Mouse (Mus musculus) forebrain, embryonic 12.5 days (tissue): ENCODE data around the gene Mrps23. TPM values are rescaled to one million over a fixed set of nuclear protein-coding genes. Genes with fewer than 3 reads are reported as not detected.

Experiments used
- ATAC-seq: fragments of 200-750 bp; cut with Nextera tagmentation; 2 replicates; pipeline ENCODE4 v1.8.0; 2017; ENCODE audit warnings: moderate TSS enrichment; ENCODE audit not compliant: low FRiP score
- H3K27ac ChIP-seq: fragments of 300-500 bp; sonication (generic); 2 replicates; pipeline ENCODE4 v1.5.1; 2016; ENCODE audit warnings: mild to moderate bottlenecking
- H3K27me3 ChIP-seq: fragments of 300-500 bp; sonication (generic); 2 replicates; pipeline ENCODE4 v1.6.1; 2016; ENCODE audit warnings: mild to moderate bottlenecking
- H3K36me3 ChIP-seq: fragments of 300-500 bp; sonication (generic); replicated peaks from 2 replicates; pipeline ENCODE4 v1.6.1; 2016; ENCODE audit warnings: mild to moderate bottlenecking
- H3K4me1 ChIP-seq: fragments of 300-500 bp; sonication (generic); 2 replicates; pipeline ENCODE4 v1.6.1; 2016
- H3K4me2 ChIP-seq: fragments of 300-500 bp; sonication (generic); 2 replicates; pipeline ENCODE4 v1.6.1; 2016; ENCODE audit warnings: mild to moderate bottlenecking, moderate library complexity
- H3K4me3 ChIP-seq: fragments of 300-500 bp; sonication (generic); replicated peaks from 2 replicates; pipeline ENCODE4 v1.5.1; 2016; ENCODE audit warnings: mild to moderate bottlenecking
- H3K9ac ChIP-seq: fragments of 300-500 bp; sonication (generic); 2 replicates; pipeline ENCODE4 v1.6.1; 2016; ENCODE audit warnings: mild to moderate bottlenecking
- H3K9me3 ChIP-seq: fragments of 300-500 bp; sonication (generic); 2 replicates; pipeline ENCODE4 v1.6.1; 2016
- WGBS: fragments of 180-500 bp; shearing (Covaris S2); methylation state at CpG from one replicate; pipeline ENCODE4 v1.1.7; 2016; 5-methylcytosine and 5-hydroxymethylcytosine counted together
- polyA plus RNA-seq: library from polyadenylated mRNA; unstranded; fragments of >200 nt; fragmentation: Nextera tagmentation; extraction: Ambion mirVana; gene quantifications from 2 replicates; pipeline ENCODE4 v1.2.1, GENCODE M21; 2016

The Mrps23 gene
- polyA plus RNA-seq, 1 experiment from 2014 or later: 67.5 TPM

- Histone ChIP-seq H3K9ac (no peak overlapping the region), H3K9me3 (no peaks in the 10 kb centered on the region), H3K4me3 (no peak overlapping the region), H3K4me1 (peaks cover 60% of the 10 kb centered on the region), H3K36me3 (0 out of 2 replicates have a peak, but pooled peaks cover 2% of the 10 kb centered on the region), H3K27ac (0 out of 2 replicates have a peak overlapping the region, but pooled peaks have one; percentile 46), H3K4me2 (no peak overlapping the region), H3K27me3 (peaks cover 6% of the 10 kb centered on the region)
- no peak for ATAC-seq
- 69% methylated on average over 15 of the region's 15 CpGs for WGBS
Observed at GRCm38 (mm10) chr11:88164801-88165377, 39.3 kb upstream of the Mrps23 start.

GRCm38 (mm10) chr11:88165683-88166364, 38.4 kb upstream of the Mrps23 start:
- H3K9ac ChIP-seq: no peak overlapping the region
- no peak overlapping the region for H3K4me3 ChIP-seq
- peaks cover 16% of the 10 kb centered on the region for H3K27me3 ChIP-seq
- H3K27ac ChIP-seq: no peak overlapping the region
- H3K4me1 ChIP-seq: peaks cover 57% of the 10 kb centered on the region
- WGBS: 83% methylated on average over 10 of the region's 10 CpGs
- ATAC-seq: no peak
- no peak overlapping the region for H3K4me2 ChIP-seq
- H3K9me3 ChIP-seq: no peaks in the 10 kb centered on the region
- 0 out of 2 replicates have a peak, but pooled peaks cover 4% of the 10 kb centered on the region for H3K36me3 ChIP-seq

- Histone ChIP-seq H3K4me2 (no peak overlapping the region), H3K9ac (no peak overlapping the region), H3K27me3 (peaks cover 20% of the 10 kb centered on the region), H3K9me3 (no peaks in the 10 kb centered on the region), H3K4me3 (no peak overlapping the region), H3K27ac (no peak overlapping the region), H3K36me3 (0 out of 2 replicates have a peak, but pooled peaks cover 4% of the 10 kb centered on the region), H3K4me1 (peaks cover 50% of the 10 kb centered on the region)
- no peak for ATAC-seq
- WGBS: 93% methylated on average over 7 of the region's 7 CpGs
Observed at GRCm38 (mm10) chr11:88166471-88166870, 37.7 kb upstream of the Mrps23 start.

GRCm38 (mm10) chr11:88168611-88169010, 35.6 kb upstream of the Mrps23 start:
- Histone ChIP-seq H3K4me1 (peaks cover 58% of the 10 kb centered on the region), H3K9me3 (no peaks in the 10 kb centered on the region), H3K27me3 (peaks cover 24% of the 10 kb centered on the region), H3K36me3 (0 out of 2 replicates have a peak, but pooled peaks cover 4% of the 10 kb centered on the region), H3K4me2 (no peak overlapping the region), H3K4me3 (no peak overlapping the region), H3K27ac (peak overlapping the region; percentile 50; the same call in 1 of the 2 replicates), H3K9ac (peak overlapping the region; percentile 17; the same call in 1 of the 2 replicates)
- no peak; the same call in 1 of the 2 replicates for ATAC-seq
- WGBS: 14% methylated on average over 3 of the region's 3 CpGs

- Histone ChIP-seq H3K9ac (no peak overlapping the region), H3K27me3 (peaks cover 24% of the 10 kb centered on the region), H3K36me3 (0 out of 2 replicates have a peak, but pooled peaks cover 4% of the 10 kb centered on the region), H3K9me3 (no peaks in the 10 kb centered on the region), H3K27ac (no peak overlapping the region), H3K4me1 (peaks cover 57% of the 10 kb centered on the region), H3K4me3 (no peak overlapping the region), H3K4me2 (no peak overlapping the region)
- no peak for ATAC-seq
- WGBS: 18% methylated on average over 32 of the region's 32 CpGs
Observed at GRCm38 (mm10) chr11:88169531-88170040, 34.6 kb upstream of the Mrps23 start.

- peaks cover 52% of the 10 kb centered on the region for H3K4me1 ChIP-seq
- no peaks in the 10 kb centered on the region for H3K9me3 ChIP-seq
- H3K27ac ChIP-seq: no peak overlapping the region
- no peak overlapping the region for H3K4me3 ChIP-seq
- peaks cover 24% of the 10 kb centered on the region for H3K27me3 ChIP-seq
- H3K9ac ChIP-seq: no peak overlapping the region
- ATAC-seq: no peak
- 44% methylated on average over 3 of the region's 3 CpGs for WGBS
- H3K36me3 ChIP-seq: 0 out of 2 replicates have a peak, but pooled peaks cover 4% of the 10 kb centered on the region
- H3K4me2 ChIP-seq: no peak overlapping the region
Observed at GRCm38 (mm10) chr11:88170606-88171005, 33.6 kb upstream of the Mrps23 start.

GRCm38 (mm10) chr11:88171876-88172442, 32.2 kb upstream of the Mrps23 start:
- ATAC-seq: no peak
- peaks cover 6% of the 10 kb centered on the region for H3K36me3 ChIP-seq
- H3K27me3 ChIP-seq: peaks cover 24% of the 10 kb centered on the region
- WGBS: 74% methylated on average over 15 of the region's 15 CpGs
- no peak overlapping the region for H3K27ac ChIP-seq
- H3K4me1 ChIP-seq: peaks cover 49% of the 10 kb centered on the region
- no peaks in the 10 kb centered on the region for H3K9me3 ChIP-seq
- H3K4me3 ChIP-seq: no peak overlapping the region
- peak overlapping the region; percentile 30; the same call in 1 of the 2 replicates for H3K9ac ChIP-seq
- no peak overlapping the region for H3K4me2 ChIP-seq

GRCm38 (mm10) chr11:88172601-88173325, 31.4 kb upstream of the Mrps23 start:
- no peaks in the 10 kb centered on the region for H3K9me3 ChIP-seq
- no peak overlapping the region for H3K4me2 ChIP-seq
- peaks cover 49% of the 10 kb centered on the region for H3K4me1 ChIP-seq
- 33% methylated on average over 10 of the region's 10 CpGs for WGBS
- H3K27me3 ChIP-seq: peaks cover 24% of the 10 kb centered on the region
- peaks cover 14% of the 10 kb centered on the region for H3K36me3 ChIP-seq
- H3K27ac ChIP-seq: no peak overlapping the region
- no peak overlapping the region for H3K4me3 ChIP-seq
- H3K9ac ChIP-seq: peak overlapping the region; percentile 30; the same call in 1 of the 2 replicates
- 0 out of 2 replicates have a peak, but pooled peaks have one; percentile 17 for ATAC-seq

GRCm38 (mm10) chr11:88173386-88174025, 30.7 kb upstream of the Mrps23 start:
- H3K9ac ChIP-seq: no peak overlapping the region
- ATAC-seq: no peak
- H3K4me1 ChIP-seq: peaks cover 41% of the 10 kb centered on the region
- WGBS: 29% methylated on average over 9 of the region's 9 CpGs
- H3K4me3 ChIP-seq: no peak overlapping the region
- H3K9me3 ChIP-seq: no peaks in the 10 kb centered on the region
- H3K27me3 ChIP-seq: peaks cover 24% of the 10 kb centered on the region
- H3K36me3 ChIP-seq: peaks cover 20% of the 10 kb centered on the region
- H3K27ac ChIP-seq: no peak overlapping the region
- no peak overlapping the region for H3K4me2 ChIP-seq

GRCm38 (mm10) chr11:88180467-88180958, 23.7 kb upstream of the Mrps23 start:
- no peak overlapping the region for H3K4me3 ChIP-seq
- H3K9me3 ChIP-seq: no peaks in the 10 kb centered on the region
- H3K27ac ChIP-seq: peak overlapping the region; percentile 74
- no peaks in the 10 kb centered on the region for H3K27me3 ChIP-seq
- H3K36me3 ChIP-seq: peaks cover 40% of the 10 kb centered on the region
- H3K4me2 ChIP-seq: no peak overlapping the region; the same call in 1 of the 2 replicates
- whole genome bisulfite sequencing: 9% methylated on average over 6 of the region's 6 CpGs
- peak; percentile 22; the same call in 1 of the 2 replicates for ATAC-seq
- 0 out of 2 replicates have a peak overlapping the region, but pooled peaks have one; percentile 2 for H3K9ac ChIP-seq
- peaks cover 30% of the 10 kb centered on the region for H3K4me1 ChIP-seq

GRCm38 (mm10) chr11:88180959-88181619, 23.1 kb upstream of the Mrps23 start:
- Histone ChIP-seq H3K27ac (peak overlapping the region; percentile 74), H3K27me3 (0 out of 2 replicates have a peak, but pooled peaks cover under 1% of the 10 kb centered on the region), H3K4me2 (no peak overlapping the region; the same call in 1 of the 2 replicates), H3K9ac (0 out of 2 replicates have a peak overlapping the region, but pooled peaks have one; percentile 2), H3K9me3 (no peaks in the 10 kb centered on the region), H3K4me3 (no peak overlapping the region), H3K4me1 (peaks cover 33% of the 10 kb centered on the region), H3K36me3 (peaks cover 40% of the 10 kb centered on the region)
- peak; percentile 58 for ATAC-seq
- 10% methylated on average over 15 of the region's 16 CpGs for WGBS
